Mouse (Mus musculus) MEL (cell line): ENCODE results near the gene Spout1. TPM values are rescaled to one million over a fixed set of nuclear protein-coding genes. Genes with fewer than 3 reads are reported as not detected.

ENCODE experiments used
- DNase-seq: peaks from one replicate; pipeline ENCODE4 v3.0.0; 2011; ENCODE audit warnings: low read depth, low spot score
- H3K27ac ChIP-seq: 2 replicates; pipeline ENCODE4 v1.5.1; 2012; ENCODE audit warnings: low read depth, mild to moderate bottlenecking, control low read depth, low read length, moderate library complexity; ENCODE audit not compliant: control insufficient read depth
- H3K27me3 ChIP-seq, 2 experiments: fragments of 150-350 bp in 1 of 2; sonication (generic) in 1 of 2; 2 replicates each; pipeline ENCODE4 v1.6.1; 2012; ENCODE audit warnings: low read length in 2 of 2, mild to moderate bottlenecking in 2 of 2, improper control_type of control experiment in 1 of 2, moderate library complexity in 1 of 2; ENCODE audit not compliant: insufficient read depth in 2 of 2, control insufficient read depth in 1 of 2
- H3K36me3 ChIP-seq, 2 experiments: 2 replicates each; pipeline ENCODE4 v1.6.1; 2012 to 2014; ENCODE audit warnings: low read length in 2 of 2, improper control_type of control experiment in 1 of 2, inconsistent platforms in 1 of 2, mild to moderate bottlenecking in 1 of 2; ENCODE audit not compliant: insufficient read depth in 2 of 2, control insufficient read depth in 1 of 2
- H3K4me1 ChIP-seq, 2 experiments: fragments of 150-350 bp in 1 of 2; sonication (generic) in 1 of 2; 2 replicates each; pipeline ENCODE4 v1.6.1; 2012; ENCODE audit warnings: low read length in 2 of 2, improper control_type of control experiment in 1 of 2, mild to moderate bottlenecking in 1 of 2; ENCODE audit not compliant: insufficient read depth in 2 of 2, control insufficient read depth in 1 of 2
- H3K4me3 ChIP-seq, 2 experiments: fragments of 150-350 bp in 1 of 2; sonication (generic) in 1 of 2; 2 replicates each; pipeline ENCODE4 v1.5.1; 2012; ENCODE audit warnings: low read depth in 2 of 2, low read length in 2 of 2, mild to moderate bottlenecking in 2 of 2, moderate library complexity in 2 of 2, control low read depth in 1 of 2, improper control_type of control experiment in 1 of 2; ENCODE audit not compliant: control insufficient read depth in 1 of 2, insufficient read depth in 1 of 2
- H3K79me2 ChIP-seq: 2 replicates; pipeline ENCODE4 v1.6.1; 2012; ENCODE audit warnings: mild to moderate bottlenecking, low read length, moderate library complexity; ENCODE audit not compliant: control insufficient read depth, poor library complexity, insufficient read depth
- H3K9ac ChIP-seq: 2 replicates; pipeline ENCODE4 v1.6.1; 2012; ENCODE audit warnings: low read depth, mild to moderate bottlenecking, control low read depth, low read length, moderate library complexity; ENCODE audit not compliant: control insufficient read depth, poor library complexity, severe bottlenecking
- H3K9me3 ChIP-seq: fragments of 150-350 bp; sonication (generic); replicated peaks from 2 replicates; pipeline ENCODE4 v1.6.1; 2012; ENCODE audit warnings: mild to moderate bottlenecking, low read length, improper control_type of control experiment, moderate library complexity; ENCODE audit not compliant: insufficient read depth
- CHD1 ChIP-seq: IDR thresholded peaks from 2 replicates; pipeline ENCODE4 v1.6.1; 2012; ENCODE audit warnings: low read depth, mild to moderate bottlenecking, inconsistent platforms, low read length, improper control_type of control experiment
- CHD2 ChIP-seq: IDR thresholded peaks from 2 replicates; pipeline ENCODE4 v1.6.1; 2011; ENCODE audit warnings: low read length, improper control_type of control experiment
- ELF1 ChIP-seq: IDR thresholded peaks from 2 replicates; pipeline ENCODE4 v1.6.1; 2014; ENCODE audit warnings: low read depth, mild to moderate bottlenecking, inconsistent platforms, low read length, improper control_type of control experiment, moderate library complexity
- GATA1 ChIP-seq: IDR thresholded peaks from 2 replicates; pipeline ENCODE4 v1.6.1; 2011; ENCODE audit warnings: low read depth, low read length, improper control_type of control experiment
- HCFC1 ChIP-seq: IDR thresholded peaks from 2 replicates; pipeline ENCODE4 v1.6.1; 2012; ENCODE audit warnings: low read depth, mild to moderate bottlenecking, inconsistent platforms, low read length, improper control_type of control experiment, moderate library complexity
- JUND ChIP-seq: IDR thresholded peaks from 2 replicates; pipeline ENCODE4 v1.6.1; 2011; ENCODE audit warnings: low read depth, mild to moderate bottlenecking, improper control_type of control experiment, low read length
- KAT2A ChIP-seq: conservative IDR thresholded peaks from 2 replicates; pipeline ENCODE4 v1.6.1; 2012; ENCODE audit warnings: low read depth, low read length, improper control_type of control experiment, inconsistent platforms
- MAFK ChIP-seq: IDR thresholded peaks from 2 replicates; pipeline ENCODE4 v1.6.1; 2011; ENCODE audit warnings: low read depth, mild to moderate bottlenecking, low read length, improper control_type of control experiment, borderline replicate concordance
- MAX ChIP-seq: IDR thresholded peaks from 2 replicates; pipeline ENCODE4 v1.6.1; 2011; ENCODE audit warnings: low read length, improper control_type of control experiment
- MAZ ChIP-seq: IDR thresholded peaks from 2 replicates; pipeline ENCODE4 v1.6.1; 2012; ENCODE audit warnings: low read depth, mild to moderate bottlenecking, inconsistent platforms, low read length, improper control_type of control experiment
- MEF2A ChIP-seq: IDR thresholded peaks from 2 replicates; pipeline ENCODE4 v1.6.1; 2014; ENCODE audit warnings: low read depth, mild to moderate bottlenecking, inconsistent platforms, low read length, improper control_type of control experiment; ENCODE audit not compliant: poor library complexity, insufficient replicate concordance, severe bottlenecking; ENCODE audit errors: extremely low read depth
- MYB ChIP-seq: IDR thresholded peaks from 2 replicates; pipeline ENCODE4 v1.6.1; 2011; ENCODE audit warnings: mild to moderate bottlenecking, low read depth, low read length, improper control_type of control experiment
- POLR2A ChIP-seq, 2 experiments: IDR thresholded peaks; 2 replicates each; pipeline ENCODE4 v1.6.1; 2011 to 2012; ENCODE audit warnings: low read length in 2 of 2, mild to moderate bottlenecking in 2 of 2, control low read depth in 1 of 2, improper control_type of control experiment in 1 of 2, low read depth in 1 of 2, moderate library complexity in 1 of 2; ENCODE audit not compliant: control insufficient read depth in 1 of 2, insufficient read depth in 1 of 2, poor library complexity in 1 of 2
- POLR2AphosphoS2 ChIP-seq: IDR thresholded peaks from 2 replicates; pipeline ENCODE4 v1.6.1; 2011; ENCODE audit warnings: low read length, improper control_type of control experiment
- RCOR1 ChIP-seq: IDR thresholded peaks from 2 replicates; pipeline ENCODE4 v1.6.1; 2012; ENCODE audit warnings: low read depth, mild to moderate bottlenecking, inconsistent platforms, low read length, improper control_type of control experiment
- SMC3 ChIP-seq: IDR thresholded peaks from 2 replicates; pipeline ENCODE4 v1.6.1; 2011; ENCODE audit warnings: low read depth, low read length, improper control_type of control experiment
- TAL1 ChIP-seq: IDR thresholded peaks from 2 replicates; pipeline ENCODE4 v1.6.1; 2012; ENCODE audit warnings: mild to moderate bottlenecking, inconsistent platforms, low read length, moderate library complexity, mixed read lengths
- TBP ChIP-seq: IDR thresholded peaks from 2 replicates; pipeline ENCODE4 v1.8.0; 2011; ENCODE audit warnings: low read depth, low read length, improper control_type of control experiment
- TCF12 ChIP-seq: IDR thresholded peaks from 2 replicates; pipeline ENCODE4 v1.6.1; 2014; ENCODE audit warnings: low read depth, mild to moderate bottlenecking, inconsistent platforms, low read length, improper control_type of control experiment, moderate library complexity
- USF1 ChIP-seq: IDR thresholded peaks from 2 replicates; pipeline ENCODE4 v1.6.1; 2014; ENCODE audit warnings: low read depth, mild to moderate bottlenecking, inconsistent platforms, low read length, improper control_type of control experiment, moderate library complexity
- USF2 ChIP-seq, 2 experiments: IDR thresholded peaks; 2 replicates each; pipeline ENCODE4 v1.6.1; 2011 to 2012; ENCODE audit warnings: improper control_type of control experiment in 2 of 2, low read length in 2 of 2, borderline replicate concordance in 1 of 2, inconsistent platforms in 1 of 2, low read depth in 1 of 2, mild to moderate bottlenecking in 1 of 2; ENCODE audit not compliant: insufficient read depth in 1 of 2
- polyA plus RNA-seq, 2 experiments: library from polyadenylated mRNA; stranded (reverse) in 1 of 2; unstranded in 1 of 2; fragments of >175 nt in 1 of 2; fragments of >200 nt in 1 of 2; gene quantifications; 2 replicates each; pipeline versions ENCODE4 v1.2.1 to v1.2.4; 2012; ENCODE audit warnings: low replicate concordance in 2 of 2, low read depth in 1 of 2; ENCODE audit not compliant: insufficient read length in 2 of 2, insufficient read depth in 1 of 2, missing spikeins in 1 of 2
- total RNA-seq: library from RNA; depleted of rRNA; stranded (reverse); fragments of 300-350 nt; gene quantifications from 2 replicates; pipeline ENCODE4 v1.2.3, GENCODE M21; 2012

Gene Spout1
- total and polyA plus RNA-seq, 3 experiments: 83.6 to 220 (median 103) TPM

- TF ChIP-seq JUND (no peak), USF1 (no peak), MEF2A (no peak), POLR2A (IDR thresholded peaks at IDR 0.05; ENCODE audit: control insufficient read depth in 1 of 2, insufficient read depth in 1 of 2, low read depth in 1 of 2, low read length in 2 of 2, poor library complexity in 1 of 2) (no peak), MAX (no peak), RCOR1 (no peak), CHD1 (no peak), SMC3 (no peak)
- Histone ChIP-seq H3K27ac (no peak overlapping the region), H3K36me3 (no peaks in the 10 kb centered on the region), H3K4me3 (no peak overlapping the region), H3K4me1 (peaks cover 0 to 3% of the 10 kb centered on the region in 2 experiments; a peak in 1 of 4 replicates), H3K9ac (no peak overlapping the region), H3K79me2 (no peaks in the 10 kb centered on the region), H3K9me3 (no peaks in the 10 kb centered on the region), H3K27me3 (no peaks in the 10 kb centered on the region)
- no peak for DNase-seq
Observed at GRCm38 (mm10) chr2:30198021-30198420, 19.8 kb upstream of the Spout1 start.

- Histone ChIP-seq H3K9ac (no peak overlapping the region), H3K27ac (no peak overlapping the region), H3K27me3 (no peaks in the 10 kb centered on the region), H3K4me1 (peaks cover 0 to 3% of the 10 kb centered on the region in 2 experiments; a peak in 1 of 4 replicates), H3K4me3 (no peak overlapping the region), H3K36me3 (no peaks in the 10 kb centered on the region), H3K79me2 (no peaks in the 10 kb centered on the region), H3K9me3 (no peaks in the 10 kb centered on the region)
- TF ChIP-seq TAL1 (no peak), SMC3 (no peak), TCF12 (no peak), JUND (no peak), USF2 (IDR thresholded peaks at IDR 0.05; ENCODE audit: borderline replicate concordance in 1 of 2, insufficient read depth in 1 of 2, low read depth in 1 of 2, low read length in 2 of 2) (no peak), MAX (no peak), HCFC1 (no peak), ELF1 (no peak), CHD1 (no peak), POLR2AphosphoS2 (no peak), MAZ (no peak), CHD2 (no peak), KAT2A (no peak), MAFK (no peak), MYB (no peak), TBP (no peak), POLR2A (IDR thresholded peaks at IDR 0.05; ENCODE audit: control insufficient read depth in 1 of 2, insufficient read depth in 1 of 2, low read depth in 1 of 2, low read length in 2 of 2, poor library complexity in 1 of 2) (no peak), GATA1 (no peak)
- DNase-seq: no peak
Observed at GRCm38 (mm10) chr2:30194656-30195055, 16.4 kb upstream of the Spout1 start.
